Mouse (Mus musculus) c-Kit-positive CD71-positive TER-119-negative erythroid progenitor cells, embryonic 14.5 days (primary cell): ENCODE data around the gene Lig4.

ENCODE experiments used
- DNase-seq: peaks from one replicate; pipeline ENCODE4 v3.0.0-alpha.2; 2013; ENCODE audit warnings: low read depth

The Lig4 gene

GRCm38 (mm10) chr8:9929746-9930445 lies 47.6 kb downstream of the Lig4 start:
- no peak for DNase-seq
